Mouse (Mus musculus) midbrain, embryonic 11.5 days (tissue): Measurements from ENCODE around the gene Strn4. TPM values are rescaled to one million over a fixed set of nuclear protein-coding genes. Genes with fewer than 3 reads are reported as not detected.

ENCODE experiments used
- ATAC-seq: fragments of 200-750 bp; cut with Nextera tagmentation; 2 replicates; pipeline ENCODE4 v1.8.0; 2017; ENCODE audit warnings: moderate TSS enrichment, moderate library complexity; ENCODE audit not compliant: low FRiP score
- DNase-seq: peaks from one replicate; pipeline ENCODE4 v3.0.0; 2015; ENCODE audit warnings: low spot score; ENCODE audit errors: missing footprints
- H3K27ac ChIP-seq: fragments of 300-500 bp; sonication (generic); 2 replicates; pipeline ENCODE4 v1.5.1; 2014; ENCODE audit warnings: low read depth, low read length
- H3K27me3 ChIP-seq: fragments of 300-500 bp; sonication (generic); 2 replicates; pipeline ENCODE4 v1.6.1; 2014; ENCODE audit warnings: mild to moderate bottlenecking, low read length, moderate library complexity, mixed read lengths; ENCODE audit not compliant: control insufficient read depth, insufficient read depth
- H3K36me3 ChIP-seq: fragments of 300-500 bp; sonication (generic); 2 replicates; pipeline ENCODE4 v1.6.1; 2014; ENCODE audit warnings: mild to moderate bottlenecking, low read length, moderate library complexity, mixed read lengths; ENCODE audit not compliant: control insufficient read depth, insufficient read depth
- H3K4me1 ChIP-seq: fragments of 300-500 bp; sonication (generic); 2 replicates; pipeline ENCODE4 v1.6.1; 2014; ENCODE audit warnings: low read length; ENCODE audit not compliant: control insufficient read depth, insufficient read depth
- H3K4me2 ChIP-seq: fragments of 300-500 bp; sonication (generic); 2 replicates; pipeline ENCODE4 v1.6.1; 2014; ENCODE audit warnings: mild to moderate bottlenecking, moderate library complexity
- H3K4me3 ChIP-seq: fragments of 300-500 bp; sonication (generic); 2 replicates; pipeline ENCODE4 v1.5.1; 2014; ENCODE audit warnings: low read depth, low read length
- H3K9ac ChIP-seq: fragments of 300-500 bp; sonication (generic); 2 replicates; pipeline ENCODE4 v1.6.1; 2014; ENCODE audit warnings: low read length
- H3K9me3 ChIP-seq: fragments of 300-500 bp; sonication (generic); 2 replicates; pipeline ENCODE4 v1.6.1; 2016; ENCODE audit warnings: low read length; ENCODE audit not compliant: control insufficient read depth
- WGBS: fragments of 180-500 bp; shearing (Covaris S2); extraction: QIAGEN DNeasy Blood & Tissue Kit; methylation state at CpG from one replicate; pipeline ENCODE4 v1.1.7; 2014; 5-methylcytosine and 5-hydroxymethylcytosine counted together
- polyA plus RNA-seq: library from polyadenylated mRNA; unstranded; fragments of >200 nt; fragmentation: Nextera tagmentation; extraction: Ambion mirVana; gene quantifications from 2 replicates; pipeline ENCODE4 v1.2.1, GENCODE M21; 2014

The Strn4 gene
- polyA plus RNA-seq, 1 experiment from 2014 or later, result 115 TPM

- Histone ChIP-seq H3K9ac (peak within 1 kb of the TSS; percentile 100), H3K4me2 (peak within 1 kb of the TSS; percentile 72), H3K36me3 (no peaks in the 10 kb centered on the region), H3K4me3 (peak within 1 kb of the TSS; percentile 97), H3K27ac (peak within 1 kb of the TSS; percentile 99), H3K4me1 (peaks cover 49% of the 10 kb centered on the region), H3K9me3 (no peaks in the 10 kb centered on the region), H3K27me3 (peaks cover 15% of the 10 kb centered on the region)
- DNase-seq (peak; percentile 94), ATAC-seq (peak; percentile 68)
- WGBS, result under 1% methylated on average over 49 of the region's 64 CpGs
Observed at GRCm38 (mm10) chr7:16816475-16817122, 910 bp downstream of the Strn4 start, which contains the start of gene Fkrp. Fkrp (minus strand) TSS chr7:16816732.

GRCm38 (mm10) chr7:16817693-16818092, 2.0 kb downstream of the Strn4 start:
- peak overlapping the region; percentile 100 for H3K9ac ChIP-seq
- peak overlapping the region; percentile 72 for H3K4me2 ChIP-seq
- H3K27ac ChIP-seq, result no peak overlapping the region
- H3K27me3 ChIP-seq, result peaks cover 4% of the 10 kb centered on the region
- H3K4me3 ChIP-seq, result peak overlapping the region; percentile 97
- peaks cover 46% of the 10 kb centered on the region for H3K4me1 ChIP-seq
- DNase-seq (no peak), ATAC-seq (no peak)
- no peaks in the 10 kb centered on the region for H3K9me3 ChIP-seq
- WGBS, result 76% methylated on average over 3 of the region's 3 CpGs
- no peaks in the 10 kb centered on the region for H3K36me3 ChIP-seq

GRCm38 (mm10) chr7:16819794-16820193, 4.1 kb downstream of the Strn4 start:
- no peak overlapping the region for H3K27ac ChIP-seq
- no peak overlapping the region for H3K4me3 ChIP-seq
- H3K4me2 ChIP-seq, result no peak overlapping the region
- no peaks in the 10 kb centered on the region for H3K9me3 ChIP-seq
- 81% methylated on average over 5 of the region's 5 CpGs for WGBS
- no peak overlapping the region for H3K9ac ChIP-seq
- DNase-seq (no peak), ATAC-seq (no peak)
- peaks cover 45% of the 10 kb centered on the region for H3K4me1 ChIP-seq
- no peaks in the 10 kb centered on the region for H3K27me3 ChIP-seq
- 0 out of 2 replicates have a peak, but pooled peaks cover 2% of the 10 kb centered on the region for H3K36me3 ChIP-seq

- no peak overlapping the region for H3K4me2 ChIP-seq
- H3K9ac ChIP-seq, result no peak overlapping the region
- peaks cover 40% of the 10 kb centered on the region for H3K4me1 ChIP-seq
- H3K27me3 ChIP-seq, result no peaks in the 10 kb centered on the region
- DNase-seq (no peak), ATAC-seq (no peak)
- H3K9me3 ChIP-seq, result no peaks in the 10 kb centered on the region
- H3K4me3 ChIP-seq, result no peak overlapping the region
- H3K27ac ChIP-seq, result no peak overlapping the region
- 69% methylated on average over 5 of the region's 5 CpGs for WGBS
- 0 out of 2 replicates have a peak, but pooled peaks cover 2% of the 10 kb centered on the region for H3K36me3 ChIP-seq
Observed at GRCm38 (mm10) chr7:16820271-16820763, 4.6 kb downstream of the Strn4 start.

GRCm38 (mm10) chr7:16821091-16821490, 5.4 kb downstream of the Strn4 start:
- no peak overlapping the region for H3K4me2 ChIP-seq
- H3K27ac ChIP-seq, result no peak overlapping the region
- WGBS, result 25% methylated on average over 3 of the region's 3 CpGs
- H3K27me3 ChIP-seq, result no peaks in the 10 kb centered on the region
- H3K9ac ChIP-seq, result no peak overlapping the region
- H3K36me3 ChIP-seq, result peaks cover 4% of the 10 kb centered on the region; the same call in 1 of the 2 replicates
- DNase-seq (no peak), ATAC-seq (no peak)
- no peaks in the 10 kb centered on the region for H3K9me3 ChIP-seq
- H3K4me3 ChIP-seq, result no peak overlapping the region
- H3K4me1 ChIP-seq, result peaks cover 35% of the 10 kb centered on the region

GRCm38 (mm10) chr7:16821669-16822101, 6.0 kb downstream of the Strn4 start:
- H3K9ac ChIP-seq, result no peak overlapping the region
- DNase-seq (no peak), ATAC-seq (no peak)
- H3K4me1 ChIP-seq, result peaks cover 35% of the 10 kb centered on the region
- 81% methylated on average over 4 of the region's 4 CpGs for WGBS
- H3K4me3 ChIP-seq, result no peak overlapping the region
- H3K9me3 ChIP-seq, result no peaks in the 10 kb centered on the region
- H3K4me2 ChIP-seq, result no peak overlapping the region
- peaks cover 6% of the 10 kb centered on the region; the same call in 1 of the 2 replicates for H3K36me3 ChIP-seq
- H3K27me3 ChIP-seq, result no peaks in the 10 kb centered on the region
- no peak overlapping the region for H3K27ac ChIP-seq

GRCm38 (mm10) chr7:16823734-16824133, 8.0 kb downstream of the Strn4 start:
- no peak overlapping the region for H3K4me3 ChIP-seq
- WGBS, result 81% methylated on average over 5 of the region's 5 CpGs
- peaks cover 17% of the 10 kb centered on the region for H3K36me3 ChIP-seq
- H3K4me1 ChIP-seq, result peaks cover 21% of the 10 kb centered on the region
- no peaks in the 10 kb centered on the region for H3K9me3 ChIP-seq
- H3K27me3 ChIP-seq, result no peaks in the 10 kb centered on the region
- H3K4me2 ChIP-seq, result no peak overlapping the region
- DNase-seq (no peak), ATAC-seq (no peak)
- H3K9ac ChIP-seq, result no peak overlapping the region
- H3K27ac ChIP-seq, result no peak overlapping the region

GRCm38 (mm10) chr7:16825785-16826184, 10.1 kb downstream of the Strn4 start:
- 87% methylated on average over 10 of the region's 10 CpGs for WGBS
- H3K9me3 ChIP-seq, result no peaks in the 10 kb centered on the region
- DNase-seq (no peak), ATAC-seq (peak; percentile 55; the same call in 1 of the 2 replicates)
- no peak overlapping the region for H3K4me3 ChIP-seq
- no peaks in the 10 kb centered on the region for H3K27me3 ChIP-seq
- H3K9ac ChIP-seq, result no peak overlapping the region
- H3K27ac ChIP-seq, result no peak overlapping the region
- H3K4me2 ChIP-seq, result no peak overlapping the region
- peaks cover 6% of the 10 kb centered on the region; the same call in 1 of the 2 replicates for H3K4me1 ChIP-seq
- H3K36me3 ChIP-seq, result peaks cover 36% of the 10 kb centered on the region

GRCm38 (mm10) chr7:16826571-16826970, 10.9 kb downstream of the Strn4 start:
- Histone ChIP-seq H3K27ac (no peak overlapping the region), H3K4me1 (peaks cover under 1% of the 10 kb centered on the region; the same call in 1 of the 2 replicates), H3K27me3 (no peaks in the 10 kb centered on the region), H3K9ac (no peak overlapping the region), H3K4me3 (no peak overlapping the region), H3K9me3 (no peaks in the 10 kb centered on the region), H3K4me2 (no peak overlapping the region), H3K36me3 (peaks cover 43% of the 10 kb centered on the region)
- DNase-seq, result no peak
- ATAC-seq, result no peak
- WGBS, result 87% methylated on average over 5 of the region's 5 CpGs
